7 mouse cellular contexts compared by ENCODE assay signal in the genomic region with DNA sequence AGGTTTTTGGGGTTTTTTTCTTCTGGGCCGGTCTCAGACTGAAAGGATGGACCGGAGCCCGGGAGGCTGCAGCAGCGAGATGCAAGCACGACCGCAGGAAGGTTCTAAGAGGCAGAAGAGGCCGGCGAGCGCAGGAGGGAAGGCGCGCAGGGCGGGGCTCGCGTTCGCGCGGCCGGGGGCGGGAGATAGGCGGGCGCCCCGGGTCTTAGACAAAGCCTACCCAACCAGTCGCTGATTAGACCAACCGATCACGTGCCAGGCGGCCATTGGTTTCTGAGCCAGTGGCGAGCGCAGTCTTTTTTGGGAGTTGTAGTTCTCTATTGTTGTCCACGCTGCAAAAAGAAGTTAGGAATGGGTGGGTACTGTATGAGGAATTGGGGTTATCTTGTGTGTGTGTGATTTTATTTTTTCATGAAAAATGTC. TPM values are rescaled to one million over a fixed set of nuclear protein-coding genes. Genes with fewer than 3 reads are reported as not detected.
DNase-seq lines count a peak whose midpoint lies in the region; ATAC-seq lines count a peak whose summit lies in the region.

A gene (minus strand): TSS at position 185 of the 423 bp plus-strand sequence.

- H3K4me1 ChIP-seq in intestine, embryonic 15.5 days (replicated peaks), result peaks cover 26% of the 10 kb centered on the region
- peaks cover 51% of the 10 kb centered on the region for H3K4me1 ChIP-seq in midbrain, embryonic 10.5 days

- H3K4me2 ChIP-seq in intestine, embryonic 15.5 days (replicated peaks), result peak within 1 kb of the TSS; percentile 70

- no peaks in the 10 kb centered on the region for H3K27me3 ChIP-seq in intestine, embryonic 15.5 days (replicated peaks)
- H3K27me3 ChIP-seq in midbrain, embryonic 10.5 days (ENCODE audit: low read depth, poor library complexity, severe bottlenecking), result no peaks in the 10 kb centered on the region

- H3K36me3 ChIP-seq in intestine, embryonic 15.5 days, result peaks cover 25% of the 10 kb centered on the region
- H3K36me3 ChIP-seq in midbrain, embryonic 10.5 days, result peaks cover 39% of the 10 kb centered on the region

- H3K4me3 ChIP-seq in intestine, embryonic 15.5 days (replicated peaks), result peak within 1 kb of the TSS; percentile 68
- peak within 1 kb of the TSS; percentile 80 for H3K4me3 ChIP-seq in midbrain, embryonic 10.5 days

- intact Hi-C loops in left cerebral cortex, postnatal 25 days (cut with DNase I), result loop anchor here (5.0 to 10.0 kb wide), 2 partner anchors 79 to 137 kb away; a partner anchor contains a TSS

- peak within 1 kb of the TSS; percentile 84 for H3K9ac ChIP-seq in intestine, embryonic 15.5 days

- peak; percentile 77 for ATAC-seq in intestine, embryonic 15.5 days

- peak within 1 kb of the TSS; percentile 96 for H3K27ac ChIP-seq in intestine, embryonic 15.5 days
- peak within 1 kb of the TSS; percentile 99 for H3K27ac ChIP-seq in midbrain, embryonic 10.5 days (replicated peaks)

- H3K9me3 ChIP-seq in intestine, embryonic 15.5 days, result no peaks in the 10 kb centered on the region
- H3K9me3 ChIP-seq in midbrain, embryonic 10.5 days (replicated peaks), result no peaks in the 10 kb centered on the region

- WGBS in intestine, embryonic 15.5 days, result under 1% methylated on average over 29 of the region's 29 CpGs
- 2% methylated on average over 29 of the region's 29 CpGs for WGBS in midbrain, embryonic 10.5 days

- peak; percentile 97 to 98 for DNase-seq in adrenal gland, adult (ENCODE audit: inconsistent age in 2 of 2, low spot score in 1 of 2)
- peak; percentile 98 for DNase-seq in embryo, embryonic 10.5 days (ENCODE audit: low spot score)
- peak; percentile 97 for DNase-seq in gastrocnemius, postnatal 25 days
- DNase-seq in left cerebral cortex, postnatal 25 days (ENCODE audit: low spot score in 2 of 2), result peak; percentile 97 to 99
- DNase-seq in midbrain, embryonic 10.5 days (ENCODE audit: low spot score), result peak; percentile 97
- peak; percentile 95 for DNase-seq in right cerebral cortex, postnatal 4 days

RNA-seq across cellular contexts. Expression of the gene that starts here (rescaled TPM):
- total RNA-seq in gastrocnemius, postnatal 25 days (2021), result 10 to 100 TPM; 39.2 to 54.5 TPM
- polyA plus RNA-seq in intestine, embryonic 15.5 days (2015; fragmentation: Nextera tagmentation; extraction: Ambion mirVana), result 729 and 776 TPM in 2 replicates
- 100 to 1,000 TPM; 492 to 522 TPM for total RNA-seq in left cerebral cortex, postnatal 25 days (2021)
- 1,574 and 1,617 TPM in 2 replicates for polyA plus RNA-seq in midbrain, embryonic 10.5 days (2016; fragmentation: Nextera tagmentation; extraction: Ambion mirVana)

Comparison
In these comparisons a context has a peak if more than half of its experiments do, and no peak if none do; other contexts are left out.
1. Peak in every context shown above with its lines: DNase-seq, ATAC-seq, H3K4me3 ChIP-seq and H3K27ac ChIP-seq.
2. RNA of the gene that starts here (total RNA-seq): 492 to 522 TPM in left cerebral cortex, postnatal 25 days; 39.2 to 54.5 TPM in gastrocnemius, postnatal 25 days; every median in the first group is over 4 times any median in the second.